Mouse (Mus musculus) liver, embryonic 14.5 days (tissue): Measurements from ENCODE around the gene Chka.
A peak's percentile ranks its signal among the peaks of the same experiment; 100 is the strongest.

Source experiments
- CTCF ChIP-seq: IDR thresholded peaks from 2 replicates; pipeline ENCODE4 v1.5.1; 2016; ENCODE audit warnings: antibody characterized with exemption, low read depth, control low read depth
- EP300 ChIP-seq: IDR thresholded peaks from 2 replicates; pipeline ENCODE4 v1.6.1; 2016; ENCODE audit warnings: antibody characterized with exemption, low read depth

- TF ChIP-seq EP300 (no peak), CTCF (peak; percentile 48)
Observed at GRCm38 (mm10) chr19:3890181-3890580, 38.6 kb downstream of the Chka start.
